Mouse (Mus musculus) testis, postnatal 10 days (tissue): ENCODE results near the gene Tas2r143.

Experiments
- DNase-seq: peaks from one replicate; pipeline ENCODE4 v3.0.0; 2021; ENCODE audit warnings: low spot score

Gene Tas2r143

GRCm38 (mm10) chr6:42365215-42365614 is 34.8 kb upstream of the Tas2r143 start:
- no peak for DNase-seq

- DNase-seq = peak; percentile 30
Observed at GRCm38 (mm10) chr6:42369870-42370269, 30.2 kb upstream of the Tas2r143 start.

DNA sequence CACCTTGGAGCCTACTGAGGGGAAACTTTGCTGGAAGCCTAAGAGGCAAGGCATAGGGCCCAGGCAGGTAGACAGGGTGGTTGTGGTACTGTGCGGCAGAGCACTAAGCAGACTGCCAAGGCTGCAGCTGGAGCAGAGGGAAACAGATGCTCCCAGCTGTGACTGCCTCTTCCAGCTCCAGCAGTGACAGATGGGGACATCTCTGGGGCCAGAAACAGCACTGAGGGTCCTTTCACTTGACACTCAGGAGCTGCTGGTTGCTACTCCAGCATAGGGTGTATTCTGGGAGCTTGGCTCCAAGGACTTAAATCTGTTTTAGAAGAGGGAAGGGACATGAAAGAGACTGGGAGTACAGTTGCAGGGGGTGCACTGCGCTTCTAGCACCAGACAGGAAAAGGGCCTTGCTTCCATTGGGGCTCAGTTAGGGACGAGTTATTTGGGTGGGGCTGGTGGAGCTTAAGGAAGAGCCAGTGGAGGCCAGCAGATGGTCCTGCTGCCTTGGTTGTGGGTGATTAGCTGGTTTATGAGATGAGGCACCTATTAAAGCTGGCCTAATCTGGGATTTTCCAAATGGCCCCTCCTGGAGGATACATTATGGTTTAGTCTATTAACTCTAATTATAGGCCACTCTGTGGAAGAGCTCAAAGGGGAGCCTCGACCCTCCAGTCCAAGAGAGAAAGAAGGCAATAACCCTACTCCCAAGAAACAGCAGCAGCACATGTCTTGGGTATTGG is 29.2 kb upstream of the Tas2r143 start:
- DNase-seq = peak; percentile 49

DNA sequence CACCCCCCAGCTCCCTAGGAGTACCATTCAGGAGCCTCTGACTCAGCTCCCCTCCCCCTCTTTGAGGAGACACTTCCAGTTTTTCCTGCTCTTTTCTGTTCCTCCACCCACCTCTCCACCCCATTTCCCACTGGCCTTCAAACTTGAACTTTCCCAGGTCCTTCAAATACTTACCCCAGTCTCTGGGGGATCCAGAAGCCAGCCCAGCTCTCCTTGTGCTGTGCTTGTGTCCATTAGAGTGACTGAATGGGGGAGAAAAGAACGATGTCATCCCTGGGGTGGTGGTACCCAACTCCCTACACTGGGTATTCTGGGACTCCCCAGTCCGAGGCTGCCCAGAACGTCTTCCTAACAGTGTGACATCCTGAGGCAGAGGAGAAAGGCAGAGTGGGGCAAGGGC is 28.0 kb upstream of the Tas2r143 start:
- DNase-seq = peak; percentile 43

- DNase-seq = no peak
Observed at GRCm38 (mm10) chr6:42372421-42372815, 27.6 kb upstream of the Tas2r143 start.

DNA sequence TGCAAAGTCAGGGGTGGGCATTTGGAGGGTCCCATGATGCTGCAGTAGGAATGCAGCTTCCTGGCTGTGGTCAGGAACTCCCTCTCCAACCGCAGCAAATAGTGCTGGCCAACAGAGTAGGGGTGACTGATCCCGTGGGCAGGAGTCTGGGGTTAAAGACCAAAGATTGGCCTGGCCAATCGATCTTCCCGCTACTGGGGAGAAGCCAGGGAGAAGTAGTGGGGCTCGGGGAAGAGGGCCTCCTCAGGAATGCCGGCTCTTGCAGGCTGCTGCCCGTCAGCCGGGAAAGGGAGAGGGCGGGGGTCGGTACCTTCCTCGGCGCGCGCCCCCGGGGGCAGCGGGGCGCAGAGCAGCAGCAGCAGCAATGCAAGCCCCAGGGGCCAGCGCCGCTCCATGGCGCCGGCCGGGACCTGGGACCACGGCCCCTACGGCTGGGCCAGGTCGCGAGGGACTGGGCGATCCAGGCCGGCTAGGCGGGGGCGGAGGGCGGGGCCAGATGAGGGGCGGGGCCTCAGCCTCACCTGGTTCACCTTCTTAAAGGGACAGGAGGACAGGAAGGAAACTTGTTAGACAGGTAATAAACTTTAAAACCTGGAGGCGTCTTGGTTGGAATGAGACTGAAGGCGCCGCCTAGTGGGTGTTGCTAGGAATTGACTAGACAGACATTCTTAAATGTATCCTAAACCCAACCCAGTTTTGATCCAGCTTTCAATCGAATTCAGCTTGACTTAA is 27.1 kb upstream of the Tas2r143 start, which contains the start of gene Epha1:
Gene Epha1, minus strand, starts transcription at position 453 of the 732 bp plus-strand sequence.
- DNase-seq = peak; percentile 79

GRCm38 (mm10) chr6:42373669-42374430 is 26.2 kb upstream of the Tas2r143 start:
- peak; percentile 41 for DNase-seq

- no peak for DNase-seq
Observed at GRCm38 (mm10) chr6:42374701-42375100, 25.3 kb upstream of the Tas2r143 start.

DNA sequence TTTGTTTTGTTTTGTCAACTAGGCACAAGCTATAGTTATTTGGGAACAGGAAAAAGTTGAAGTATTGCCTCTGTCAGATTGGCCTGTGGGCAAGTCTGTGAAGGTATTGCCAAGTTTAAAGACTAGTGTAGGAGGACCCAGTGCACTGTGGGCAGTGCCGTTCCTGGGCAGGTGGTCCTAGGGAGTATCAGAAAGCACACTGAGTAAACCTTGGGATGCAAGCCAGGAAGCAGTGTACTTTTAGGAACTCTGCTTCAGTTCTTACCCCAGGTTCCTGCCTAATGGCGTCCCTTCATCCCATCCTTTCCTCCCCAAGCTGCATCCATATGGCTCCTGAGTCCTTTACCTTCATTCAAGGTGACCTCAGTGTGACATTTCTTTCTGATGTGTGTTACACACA is 24.9 kb upstream of the Tas2r143 start:
- no peak for DNase-seq

- no peak for DNase-seq
Observed at GRCm38 (mm10) chr6:42376016-42376415, 24.0 kb upstream of the Tas2r143 start.

GRCm38 (mm10) chr6:42376504-42377019 is 23.5 kb upstream of the Tas2r143 start:
- DNase-seq = no peak

GRCm38 (mm10) chr6:42377280-42377679 is 22.8 kb upstream of the Tas2r143 start:
- DNase-seq = no peak

DNA sequence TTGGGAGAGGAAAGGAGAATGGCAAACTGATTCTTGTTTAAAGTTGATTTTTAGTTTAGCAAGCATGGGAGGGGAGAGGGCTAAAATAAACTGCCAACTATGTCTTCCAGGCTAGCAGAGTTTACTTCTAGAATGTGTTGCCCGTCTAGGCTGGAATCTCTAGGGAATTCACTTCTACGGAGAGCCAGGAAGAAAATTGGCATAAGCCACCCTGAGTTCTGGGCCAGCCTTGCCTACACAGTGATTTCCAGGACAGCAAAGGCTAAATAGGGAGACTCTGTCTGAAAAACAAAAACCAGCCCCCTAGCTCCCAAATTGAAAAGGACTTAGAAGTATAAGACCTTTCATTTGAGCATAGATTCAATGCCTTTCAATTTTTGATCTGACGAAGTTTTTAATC is 20.5 kb upstream of the Tas2r143 start:
- no peak for DNase-seq

GRCm38 (mm10) chr6:42380416-42381144 is 19.5 kb upstream of the Tas2r143 start:
- peak; percentile 52 for DNase-seq

DNA sequence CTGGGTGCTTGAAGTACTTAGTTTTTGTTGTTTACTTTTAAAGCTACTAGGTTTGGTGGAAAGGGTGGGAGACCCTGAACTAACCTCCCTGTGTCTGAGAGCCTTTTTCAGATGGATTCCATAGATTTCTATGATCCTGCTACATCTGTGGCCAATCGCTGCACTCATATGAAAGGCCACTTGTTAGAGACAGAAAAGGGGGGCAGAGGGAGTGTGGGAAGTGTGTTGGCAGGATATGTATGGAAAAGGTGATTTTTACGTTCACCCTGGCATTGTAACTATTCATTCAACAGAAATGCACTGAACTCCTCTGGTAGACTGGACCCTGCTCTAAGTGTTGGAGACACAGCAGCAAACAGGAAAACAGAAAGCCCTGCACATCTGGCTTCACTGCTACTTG is 18.8 kb upstream of the Tas2r143 start:
- no peak for DNase-seq

- no peak for DNase-seq
Observed at GRCm38 (mm10) chr6:42381916-42382381, 18.1 kb upstream of the Tas2r143 start.

- DNase-seq = no peak
Observed at GRCm38 (mm10) chr6:42383360-42383759, 16.7 kb upstream of the Tas2r143 start.

DNA sequence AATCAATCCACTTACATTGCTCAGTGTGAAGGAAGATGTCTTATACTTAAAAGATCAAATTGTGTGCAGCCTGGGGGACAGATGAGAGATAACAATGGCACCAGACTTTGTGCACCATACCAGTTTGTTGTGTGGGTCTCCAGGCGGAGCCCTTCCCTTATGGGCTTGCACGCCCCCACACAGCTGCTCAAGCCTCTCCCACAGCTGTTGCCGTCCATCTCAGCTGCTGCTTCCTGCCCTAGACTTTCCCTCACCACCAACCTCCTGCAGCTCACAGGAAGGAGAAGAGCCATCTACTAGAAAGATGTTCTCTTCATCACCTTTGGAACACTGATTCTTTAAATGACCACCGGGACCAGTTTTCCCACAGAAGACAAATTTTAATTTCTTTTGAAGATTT is 14.4 kb upstream of the Tas2r143 start:
- DNase-seq = no peak

DNA sequence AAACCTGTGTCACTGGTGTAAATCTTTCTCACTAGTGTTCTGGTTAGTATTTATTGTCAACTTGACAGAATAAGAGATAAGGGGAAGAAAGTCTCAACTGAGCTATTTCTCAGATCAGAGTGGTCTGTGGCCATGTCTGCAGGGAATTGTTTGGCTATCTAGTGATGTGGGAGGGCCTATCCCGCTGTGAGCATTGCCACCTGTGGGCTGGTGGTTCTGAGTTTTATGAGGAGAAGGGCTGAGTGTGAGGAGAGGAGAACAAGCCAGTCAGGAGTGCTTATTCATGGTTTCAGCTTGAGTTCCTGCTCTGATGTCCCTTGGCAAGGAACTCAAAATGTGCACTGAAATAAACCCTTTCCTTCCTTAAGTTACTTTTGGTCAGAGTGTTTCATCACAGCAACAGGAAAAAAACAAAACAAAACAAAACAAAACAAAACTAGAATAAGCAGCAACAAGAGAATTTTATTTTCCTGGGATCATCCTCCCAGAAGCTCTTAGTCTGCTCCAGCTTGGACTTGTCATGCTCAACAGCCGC is 8.2 kb upstream of the Tas2r143 start:
- DNase-seq = no peak

GRCm38 (mm10) chr6:42395960-42396809 is 3.9 kb upstream of the Tas2r143 start:
- peak; percentile 85 for DNase-seq
